Mouse (Mus musculus) limb, embryonic 12.5 days (tissue): ENCODE measurements around the gene Selenot. TPM values are rescaled to one million over a fixed set of nuclear protein-coding genes. Genes with fewer than 3 reads are reported as not detected.

Experiments used
- polyA plus RNA-seq: library from polyadenylated mRNA; unstranded; fragments of >200 nt; fragmentation: Nextera tagmentation; extraction: Ambion mirVana; gene quantifications from 2 replicates; pipeline ENCODE4 v1.2.1, GENCODE M21; 2016

Selenot gene
- polyA plus RNA-seq, 1 experiment from 2014 or later: 18.0 TPM

Other genes starting within 250 kb of the Selenot start
- gene Tsc22d2, start 161.9 kb upstream of the Selenot start, polyA plus RNA-seq: 12.6 and 14.5 TPM in 2 replicates
- gene Eif2a, start 50.8 kb upstream of the Selenot start, polyA plus RNA-seq: 56.1 and 57.4 TPM in 2 replicates
- gene Serp1, start 50.7 kb upstream of the Selenot start, polyA plus RNA-seq: 153 and 154 TPM in 2 replicates
- gene Erich6, start 60.6 kb downstream of the Selenot start, polyA plus RNA-seq: 0.09 TPM in 1 of 2 replicates, not detected in the other
- gene Siah2, start 115.8 kb downstream of the Selenot start, polyA plus RNA-seq: 6.5 and 7.4 TPM in 2 replicates
- gene Mindy4b-ps, start 245.7 kb downstream of the Selenot start, polyA plus RNA-seq: 0.18 TPM in 1 of 2 replicates, not detected in the other